Mouse (Mus musculus): ENCODE results near the gene Btrc. TPM values are rescaled to one million over a fixed set of nuclear protein-coding genes. Genes with fewer than 3 reads are reported as not detected.

Gene Btrc
- total RNA-seq, 2 experiments from 2014 or later = 13.6 to 17.6 TPM

- ATAC-seq (replicated peaks; ENCODE audit: poor library complexity) = no peak
These were observed 203.8 kb downstream of the Btrc start for GRCm38 (mm10) chr19:45567367-45567766.

- ATAC-seq (replicated peaks; ENCODE audit: poor library complexity) = peak; percentile 50
These were observed 209.5 kb downstream of the Btrc start for GRCm38 (mm10) chr19:45573033-45573432.

- peak; percentile 79 for ATAC-seq (replicated peaks; ENCODE audit: poor library complexity)
These were observed 210.3 kb downstream of the Btrc start for GRCm38 (mm10) chr19:45573861-45574267.

GRCm38 (mm10) chr19:45574339-45574898 is 210.9 kb downstream of the Btrc start:
- ATAC-seq (replicated peaks; ENCODE audit: poor library complexity) = 0 out of 2 replicates have a peak, but pooled peaks have one; percentile 9

GRCm38 (mm10) chr19:45574941-45575631 is 211.6 kb downstream of the Btrc start:
- peak; percentile 16 for ATAC-seq (replicated peaks; ENCODE audit: poor library complexity)

DNA sequence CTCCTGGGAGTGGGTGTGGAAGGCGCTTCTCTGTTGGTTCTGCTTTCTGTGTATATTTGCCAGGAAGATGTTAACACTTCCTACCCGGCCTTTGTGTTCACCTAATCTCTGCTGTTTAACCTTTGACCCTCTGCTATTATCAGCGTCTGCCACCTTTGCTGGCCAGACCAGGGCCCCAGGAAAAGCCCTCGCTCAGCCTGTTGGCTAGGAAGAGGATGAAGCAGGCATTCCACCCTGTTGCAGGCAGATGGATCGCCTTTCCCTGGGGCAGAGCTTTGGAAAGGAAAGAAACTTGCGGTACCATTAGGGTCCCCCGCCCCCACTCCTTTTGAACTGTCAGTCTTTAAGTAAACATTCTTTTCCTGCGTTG is 212.1 kb downstream of the Btrc start:
- 0 out of 2 replicates have a peak, but pooled peaks have one; percentile 14 for ATAC-seq (replicated peaks; ENCODE audit: poor library complexity)

DNA sequence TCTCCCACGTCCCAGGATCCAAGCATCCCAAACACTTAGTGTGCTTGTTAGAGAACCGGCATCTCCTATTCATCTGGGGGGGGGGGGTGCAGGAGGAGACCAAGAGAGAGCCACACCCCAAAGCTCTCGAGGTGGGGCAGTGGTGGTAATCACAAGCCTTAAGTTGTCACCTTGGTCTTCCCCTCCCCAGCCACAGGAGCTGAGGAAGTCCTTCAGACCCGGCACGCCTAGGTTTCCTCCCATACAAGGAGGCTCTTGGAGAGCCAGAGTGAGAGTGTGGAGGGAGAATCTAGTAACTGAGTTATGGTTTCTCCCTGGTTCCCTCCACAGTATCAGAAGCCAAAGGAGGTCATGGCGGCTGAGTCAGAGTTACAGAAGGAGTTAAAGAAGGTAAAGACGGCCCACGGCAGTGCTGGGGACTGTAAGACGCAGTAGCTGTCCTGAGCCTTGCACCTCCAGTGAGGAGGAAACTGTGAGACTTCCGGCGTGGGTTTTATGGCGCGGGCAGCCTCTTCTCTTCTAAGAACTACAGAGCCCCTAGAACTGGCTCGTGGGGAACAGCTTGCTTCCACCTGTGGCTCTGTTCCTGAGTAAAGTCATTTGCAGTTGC is 213.7 kb downstream of the Btrc start:
- ATAC-seq (replicated peaks; ENCODE audit: poor library complexity) = no peak

DNA sequence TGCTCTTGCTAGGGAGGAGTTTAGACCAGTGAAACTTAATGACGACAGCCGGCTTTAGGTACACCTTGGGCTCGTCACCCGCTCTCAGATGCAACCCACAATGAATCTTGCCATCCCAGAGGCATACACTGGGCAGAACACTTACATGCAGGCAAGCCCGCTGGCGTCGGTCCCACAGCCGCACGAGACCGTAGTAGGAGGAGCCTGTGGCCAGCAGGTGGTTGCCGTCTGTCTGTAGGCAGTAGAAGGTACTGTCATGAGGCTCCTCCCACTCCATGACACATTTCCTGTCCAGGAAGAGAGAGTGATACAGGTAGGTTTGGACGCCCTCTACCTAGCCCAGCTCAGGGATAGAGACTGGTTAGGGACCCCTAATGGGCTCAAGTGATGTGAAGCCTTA is 215.4 kb downstream of the Btrc start:
- no peak for ATAC-seq (replicated peaks; ENCODE audit: poor library complexity)

DNA sequence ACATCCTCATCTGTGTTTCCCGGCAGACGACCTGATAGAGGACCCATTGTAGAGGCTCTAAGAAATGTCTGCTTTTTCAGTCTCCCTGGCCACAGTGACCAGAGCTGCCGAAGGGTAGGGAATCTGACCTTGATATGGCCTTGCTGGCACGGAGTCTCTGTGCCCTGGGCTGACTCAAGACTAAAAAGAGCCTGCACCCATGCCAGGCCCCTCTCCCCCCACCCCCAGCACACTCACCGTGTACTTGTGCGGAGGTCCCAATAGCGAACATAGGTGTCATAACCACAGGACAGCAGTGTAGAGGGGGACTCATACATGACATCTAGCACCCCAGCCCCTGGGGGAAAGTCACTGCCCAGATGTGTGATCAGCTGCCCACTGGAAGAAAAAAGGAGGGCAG is 215.9 kb downstream of the Btrc start:
- no peak for ATAC-seq (replicated peaks; ENCODE audit: poor library complexity)

Other genes with a start within 250 kb of the Btrc start
- not detected in 2 replicates for gene Tlx1, start 213.1 kb upstream of the Btrc start, total RNA-seq (2015)
- not detected in 2 replicates for gene Tlx1, start 213.1 kb upstream of the Btrc start, total RNA-seq (2017)
- gene Lbx1, start 127.9 kb upstream of the Btrc start, total RNA-seq (2015) = not detected in 2 replicates
- gene Lbx1, start 127.9 kb upstream of the Btrc start, total RNA-seq (2017) = not detected in 2 replicates
- 5.6 and 7.0 TPM in 2 replicates for gene Poll, start 196.8 kb downstream of the Btrc start, total RNA-seq (2015)
- 13.2 and 18.5 TPM in 2 replicates for gene Poll, start 196.8 kb downstream of the Btrc start, total RNA-seq (2017)
- 21.1 and 32.4 TPM in 2 replicates for gene Gm17018, start 196.9 kb downstream of the Btrc start, total RNA-seq (2015)
- gene Gm17018, start 196.9 kb downstream of the Btrc start, total RNA-seq (2017) = 39.5 and 40.6 TPM in 2 replicates